Mouse (Mus musculus) kidney, adult 9 months (tissue): Measurements from ENCODE around the gene Pik3ip1.

Experiments used
- DNase-seq: peaks from one replicate; pipeline ENCODE4 v3.0.0; 2022

The Pik3ip1 gene

GRCm38 (mm10) chr11:3382602-3383594 is 52.7 kb downstream of the Pik3ip1 start:
- DNase-seq = no peak

GRCm38 (mm10) chr11:3386941-3387368 is 56.8 kb downstream of the Pik3ip1 start:
- peak; percentile 90 for DNase-seq

- DNase-seq = no peak
Measured at GRCm38 (mm10) chr11:3387482-3388196, 57.4 kb downstream of the Pik3ip1 start.

GRCm38 (mm10) chr11:3389996-3390395 is 59.8 kb downstream of the Pik3ip1 start:
- DNase-seq = no peak

- no peak for DNase-seq
Measured at GRCm38 (mm10) chr11:3390789-3391188, 60.6 kb downstream of the Pik3ip1 start.

- DNase-seq = peak; percentile 45
Measured at GRCm38 (mm10) chr11:3392526-3392925, 62.3 kb downstream of the Pik3ip1 start.
